Mouse (Mus musculus) lung, adult 2 months (tissue): ENCODE data around the gene Snx13.

ENCODE experiments used
- CTCF ChIP-seq: fragments of 200-500 bp; IDR thresholded peaks from 2 replicates; pipeline ENCODE4 v1.5.1; 2011; ENCODE audit warnings: mild to moderate bottlenecking, low read length, control low read depth; ENCODE audit not compliant: insufficient read depth
- POLR2A ChIP-seq: fragments of 200-500 bp; IDR thresholded peaks from 2 replicates; pipeline ENCODE4 v1.6.1; 2011; ENCODE audit warnings: low read depth, mild to moderate bottlenecking, control low read depth, low read length, borderline replicate concordance; ENCODE audit errors: extremely low read depth

DNA sequence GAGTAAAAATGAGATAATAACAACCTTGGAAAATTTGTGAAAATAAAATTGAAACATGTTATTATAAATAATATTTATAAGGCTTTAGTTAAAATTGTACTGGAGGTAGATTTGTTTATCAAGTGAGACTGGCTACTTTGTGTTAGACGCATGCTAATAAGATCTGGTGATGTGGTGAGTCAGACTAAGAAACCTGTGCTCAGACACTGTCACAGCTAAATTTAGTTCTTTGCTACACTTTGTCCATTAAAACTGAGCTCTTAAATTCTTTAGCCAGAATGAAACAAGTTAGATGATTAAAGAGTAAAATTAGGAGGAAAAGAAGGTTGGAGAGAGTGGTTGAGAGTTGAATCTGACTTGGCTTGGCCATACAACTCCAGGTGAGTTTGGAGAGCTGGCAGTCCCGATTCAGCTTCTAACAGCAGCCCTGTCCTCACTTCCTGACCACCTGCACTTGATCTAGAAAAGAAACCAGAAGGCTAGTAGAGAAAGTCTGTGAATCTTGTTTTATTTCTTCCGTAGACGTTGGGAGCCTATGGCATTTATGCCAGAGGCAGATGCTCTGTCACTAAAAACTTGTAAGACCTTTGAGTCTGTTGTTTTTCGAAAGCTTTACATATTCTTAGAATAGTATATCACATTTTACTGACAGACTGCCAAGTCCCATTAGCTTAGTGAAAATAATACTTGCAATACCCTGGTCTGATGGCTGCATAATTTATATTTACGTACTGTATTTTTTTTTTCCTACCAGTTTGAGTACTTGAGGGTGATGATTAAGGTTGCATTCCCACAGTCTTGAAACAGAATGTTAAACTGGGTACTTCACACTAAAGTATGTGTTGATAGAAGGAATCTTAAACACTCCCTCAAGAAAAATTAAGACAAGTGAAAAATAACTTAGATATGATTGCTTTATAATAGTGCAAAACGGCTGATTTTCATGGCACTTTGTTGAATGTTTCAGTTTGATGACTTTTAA, 8.4 kb downstream of the Snx13 start:
- no peak for TF ChIP-seq CTCF
- TF ChIP-seq POLR2A, result no peak
